Mouse (Mus musculus): ENCODE measurements around the gene Cnn2. TPM values are rescaled to one million over a fixed set of nuclear protein-coding genes. Genes with fewer than 3 reads are reported as not detected.

Gene Cnn2
- polyA plus RNA-seq, 1 experiment, result 72.8 TPM

DNA sequence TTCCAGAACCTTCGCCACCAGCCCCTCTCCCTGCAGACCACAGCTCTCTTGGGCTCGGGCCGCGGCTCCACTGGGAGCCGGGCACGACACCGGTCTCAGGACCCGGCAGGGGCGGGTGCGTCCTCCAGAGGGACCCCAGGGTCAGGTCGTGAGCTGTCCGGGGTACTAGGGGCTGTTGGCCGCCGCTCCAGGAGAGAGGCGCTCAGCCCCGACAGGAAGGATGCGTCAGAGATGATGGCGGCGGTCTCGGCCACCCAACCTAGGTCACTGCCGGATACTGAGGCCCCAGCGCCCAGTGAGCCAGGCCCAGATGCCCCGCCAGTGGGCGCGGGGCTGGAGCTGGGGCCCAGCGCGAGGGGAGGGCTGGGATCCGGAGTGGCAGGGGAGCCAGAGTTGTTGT lies 11.1 kb upstream of the Cnn2 start:
- WGBS, result 94% methylated on average over 27 of the region's 28 CpGs
- Histone ChIP-seq H3K4me1 (ENCODE audit: control insufficient read depth, insufficient read depth, insufficient read length, low read length) (0 out of 2 replicates have a peak, but pooled peaks cover under 1% of the 10 kb centered on the region), H3K36me3 (ENCODE audit: control insufficient read depth, insufficient read depth, low read length) (peaks cover 33% of the 10 kb centered on the region), H3K4me3 (ENCODE audit: low read depth, low read length) (no peak overlapping the region), H3K27ac (ENCODE audit: insufficient read depth, low read depth, low read length) (no peak overlapping the region), H3K27me3 (ENCODE audit: control insufficient read depth, insufficient read depth, low read length) (no peaks in the 10 kb centered on the region)
- TF ChIP-seq POLR2A (IDR thresholded peaks at IDR 0.05; ENCODE audit: low read depth, low read length) (no peak), CTCF (IDR thresholded peaks at IDR 0.05; ENCODE audit: extremely low read depth, insufficient read length, insufficient replicate concordance, low read depth, low read length) (no peak)

DNA sequence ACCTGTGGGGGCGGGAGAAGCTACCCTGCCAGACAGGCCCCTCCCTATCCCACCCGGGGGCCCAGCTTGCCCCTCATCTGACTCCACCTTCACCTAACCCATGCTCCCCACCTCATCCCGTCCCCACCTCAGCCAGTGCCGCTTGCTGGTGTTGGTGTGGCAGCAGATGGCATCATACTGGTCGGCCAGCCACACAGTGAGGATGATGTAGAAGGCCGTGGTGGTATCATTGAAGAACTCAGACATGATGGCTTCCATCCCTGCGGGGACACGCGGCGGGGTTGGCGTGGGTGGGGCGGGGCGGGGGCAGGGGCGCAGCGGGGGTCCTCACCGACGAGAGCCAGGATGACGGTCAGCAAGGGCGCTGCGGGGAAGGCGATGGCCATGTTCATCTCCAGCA lies 10.3 kb upstream of the Cnn2 start:
- H3K4me3 ChIP-seq (ENCODE audit: low read depth, low read length), result no peak overlapping the region
- H3K27ac ChIP-seq (ENCODE audit: insufficient read depth, low read depth, low read length), result no peak overlapping the region
- peaks cover 7% of the 10 kb centered on the region; the same call in 1 of the 2 replicates for H3K4me1 ChIP-seq (ENCODE audit: control insufficient read depth, insufficient read depth, insufficient read length, low read length)
- peaks cover 33% of the 10 kb centered on the region for H3K36me3 ChIP-seq (ENCODE audit: control insufficient read depth, insufficient read depth, low read length)
- 97% methylated on average over 21 of the region's 21 CpGs for WGBS
- H3K27me3 ChIP-seq (ENCODE audit: control insufficient read depth, insufficient read depth, low read length), result no peaks in the 10 kb centered on the region
- no peak for TF ChIP-seq CTCF (IDR thresholded peaks at IDR 0.05; ENCODE audit: extremely low read depth, insufficient read length, insufficient replicate concordance, low read depth, low read length)
- TF ChIP-seq POLR2A (IDR thresholded peaks at IDR 0.05; ENCODE audit: low read depth, low read length), result no peak

DNA sequence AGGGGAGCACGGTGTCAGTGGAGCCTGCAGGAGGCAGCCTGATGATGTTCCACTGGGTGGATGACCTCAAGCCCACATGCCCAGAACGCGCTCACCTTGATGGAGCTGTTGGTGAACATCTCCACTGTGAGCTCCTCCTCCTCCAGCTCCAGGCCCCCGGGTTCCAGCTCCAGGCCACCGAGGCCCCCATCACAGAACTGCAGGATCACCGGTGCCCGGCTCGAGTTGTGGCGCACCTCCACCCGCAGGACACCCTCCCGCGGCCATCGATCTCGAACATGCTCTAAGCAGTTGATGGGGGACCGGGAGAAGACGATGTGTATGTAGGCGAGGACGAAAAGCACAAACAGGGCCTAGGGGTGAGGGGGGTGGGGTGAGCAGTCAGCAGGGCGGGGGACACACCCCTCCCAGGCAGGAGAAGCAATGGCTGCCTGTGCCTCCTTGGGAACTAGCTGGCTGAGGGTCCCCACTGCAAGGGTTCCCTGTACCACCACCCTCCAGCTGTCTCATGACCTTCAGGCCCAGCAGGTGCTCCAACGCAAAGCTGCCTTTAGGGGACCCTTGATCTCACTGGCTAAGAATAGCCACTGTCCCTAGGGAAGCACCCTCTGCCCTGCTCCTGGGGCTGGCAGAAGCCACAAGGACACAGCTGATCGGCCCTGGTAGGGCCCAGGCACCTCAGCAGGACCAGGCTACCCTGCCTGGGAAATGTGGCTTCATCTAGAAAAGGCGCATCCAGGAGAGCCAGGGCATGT lies 8.8 kb upstream of the Cnn2 start:
- Histone ChIP-seq H3K27me3 (ENCODE audit: control insufficient read depth, insufficient read depth, low read length) (no peaks in the 10 kb centered on the region), H3K36me3 (ENCODE audit: control insufficient read depth, insufficient read depth, low read length) (peaks cover 33% of the 10 kb centered on the region), H3K4me1 (ENCODE audit: control insufficient read depth, insufficient read depth, insufficient read length, low read length) (peaks cover 12% of the 10 kb centered on the region), H3K4me3 (ENCODE audit: low read depth, low read length) (no peak overlapping the region), H3K27ac (ENCODE audit: insufficient read depth, low read depth, low read length) (no peak overlapping the region)
- TF ChIP-seq POLR2A (IDR thresholded peaks at IDR 0.05; ENCODE audit: low read depth, low read length) (no peak), CTCF (IDR thresholded peaks at IDR 0.05; ENCODE audit: extremely low read depth, insufficient read length, insufficient replicate concordance, low read depth, low read length) (no peak)
- 91% methylated on average over 22 of the region's 22 CpGs for WGBS

DNA sequence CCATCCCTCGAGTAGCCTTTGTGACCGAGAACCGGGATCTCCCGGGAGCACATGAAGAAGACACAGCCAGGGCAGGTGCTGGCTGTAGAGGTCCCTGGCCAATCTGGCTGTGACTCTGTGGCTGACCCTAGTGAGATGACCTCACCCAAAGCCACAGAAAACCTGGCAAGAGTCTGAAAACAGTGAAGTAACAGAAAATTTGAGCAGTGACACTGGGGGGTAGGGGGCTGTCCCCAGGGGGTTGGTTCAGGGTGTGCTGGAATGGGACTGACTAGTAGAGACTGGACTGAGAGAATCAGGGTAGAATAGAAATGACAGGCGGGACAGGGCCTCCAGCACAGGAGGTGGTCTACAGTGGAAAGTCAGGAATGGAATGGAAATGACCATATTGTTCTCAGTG lies 5.2 kb upstream of the Cnn2 start:
- Histone ChIP-seq H3K36me3 (ENCODE audit: control insufficient read depth, insufficient read depth, low read length) (peaks cover 7% of the 10 kb centered on the region), H3K27me3 (ENCODE audit: control insufficient read depth, insufficient read depth, low read length) (no peaks in the 10 kb centered on the region), H3K4me1 (ENCODE audit: control insufficient read depth, insufficient read depth, insufficient read length, low read length) (peaks cover 27% of the 10 kb centered on the region), H3K4me3 (ENCODE audit: low read depth, low read length) (peak overlapping the region; percentile 91), H3K27ac (ENCODE audit: insufficient read depth, low read depth, low read length) (peak overlapping the region; percentile 63)
- TF ChIP-seq CTCF (IDR thresholded peaks at IDR 0.05; ENCODE audit: extremely low read depth, insufficient read length, insufficient replicate concordance, low read depth, low read length) (no peak), POLR2A (IDR thresholded peaks at IDR 0.05; ENCODE audit: low read depth, low read length) (no peak)
- 48% methylated on average over 5 of the region's 5 CpGs for WGBS

DNA sequence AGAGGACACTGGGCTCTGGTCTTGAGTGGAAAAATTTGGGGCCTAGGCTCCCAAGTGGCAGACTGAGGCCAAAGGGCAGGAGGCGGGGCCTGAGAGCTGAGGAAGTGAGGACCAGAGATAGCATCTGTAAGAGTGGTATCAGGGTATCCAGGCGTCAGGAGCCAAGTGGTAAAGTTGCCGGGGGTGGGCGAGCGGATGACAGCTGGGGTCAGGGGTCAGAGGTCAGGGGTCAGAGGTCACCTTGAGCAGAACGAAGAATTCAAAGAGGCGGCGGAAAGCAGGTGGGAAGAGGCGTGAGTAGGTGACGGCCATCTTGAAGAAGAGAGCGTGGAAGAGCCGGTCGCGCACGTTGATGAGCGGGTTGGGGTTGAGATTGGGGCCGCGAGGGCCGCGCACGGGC lies 4.7 kb upstream of the Cnn2 start:
- peaks cover 2% of the 10 kb centered on the region for H3K36me3 ChIP-seq (ENCODE audit: control insufficient read depth, insufficient read depth, low read length)
- H3K27me3 ChIP-seq (ENCODE audit: control insufficient read depth, insufficient read depth, low read length), result no peaks in the 10 kb centered on the region
- peaks cover 27% of the 10 kb centered on the region for H3K4me1 ChIP-seq (ENCODE audit: control insufficient read depth, insufficient read depth, insufficient read length, low read length)
- H3K4me3 ChIP-seq (ENCODE audit: low read depth, low read length), result peak overlapping the region; percentile 91
- TF ChIP-seq CTCF (IDR thresholded peaks at IDR 0.05; ENCODE audit: extremely low read depth, insufficient read length, insufficient replicate concordance, low read depth, low read length) (0 out of 2 replicates have a peak, but pooled peaks have one; percentile 1), POLR2A (IDR thresholded peaks at IDR 0.05; ENCODE audit: low read depth, low read length) (no peak)
- WGBS, result 2% methylated on average over 21 of the region's 21 CpGs
- peak overlapping the region; percentile 63 for H3K27ac ChIP-seq (ENCODE audit: insufficient read depth, low read depth, low read length)

DNA sequence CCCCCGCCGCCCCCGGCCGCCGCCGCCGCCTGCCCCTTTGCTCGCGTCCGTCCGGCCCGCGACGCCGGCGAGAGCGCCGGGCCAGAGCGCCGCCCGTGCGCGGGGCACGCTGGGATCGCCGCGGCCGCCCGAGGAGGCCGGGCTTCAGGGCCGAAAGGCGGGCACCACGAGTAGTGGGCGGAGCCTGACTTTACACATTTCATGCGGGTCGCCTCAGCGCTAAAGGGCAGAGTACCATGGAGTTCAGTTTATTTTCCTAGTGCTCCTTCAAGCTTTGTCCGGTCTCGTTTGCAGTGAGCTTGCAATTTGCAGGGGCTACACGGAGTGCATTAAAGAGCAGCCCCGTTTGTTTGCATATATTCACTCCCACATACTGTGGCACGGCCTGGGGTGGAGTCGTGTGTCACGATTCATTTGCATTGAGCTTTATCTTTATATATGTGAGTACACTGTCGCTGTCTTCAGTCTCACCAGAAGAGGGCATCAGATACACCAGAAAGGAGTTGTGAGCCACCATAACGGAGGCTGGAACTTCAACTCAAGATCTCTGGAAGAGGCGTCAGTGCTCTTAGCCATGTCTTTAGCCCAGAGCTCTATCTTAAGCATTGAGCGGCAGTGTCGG lies 4.1 kb upstream of the Cnn2 start, which contains the start of gene Tmem259:
TSS of gene Tmem259 (minus strand) at position 136 of the 622 bp plus-strand sequence.
- under 1% methylated on average over 49 of the region's 49 CpGs for WGBS
- TF ChIP-seq CTCF (IDR thresholded peaks at IDR 0.05; ENCODE audit: extremely low read depth, insufficient read length, insufficient replicate concordance, low read depth, low read length) (peak; percentile 51; the same call in 1 of the 2 replicates), POLR2A (IDR thresholded peaks at IDR 0.05; ENCODE audit: low read depth, low read length) (no peak)

DNA sequence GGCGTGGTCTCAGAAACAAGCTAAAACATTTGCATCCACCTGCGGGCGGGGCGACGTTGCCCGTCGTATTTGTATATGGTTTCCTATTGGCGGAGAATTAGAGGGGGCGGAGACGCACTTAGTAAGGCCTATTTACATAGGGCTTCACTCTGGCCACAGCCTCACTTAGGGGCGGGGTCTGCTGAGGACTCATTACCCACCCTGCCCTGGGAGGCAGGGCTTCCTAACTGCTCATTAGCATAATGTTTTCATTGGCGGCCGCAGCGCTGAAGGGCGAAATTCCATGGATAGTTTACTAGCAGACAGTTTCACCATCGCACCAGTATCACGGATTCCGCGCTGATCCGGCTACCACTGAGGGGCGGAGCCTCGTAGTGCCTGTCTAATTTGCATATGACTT lies 3.5 kb upstream of the Cnn2 start:
- Histone ChIP-seq H3K27me3 (ENCODE audit: control insufficient read depth, insufficient read depth, low read length) (no peaks in the 10 kb centered on the region), H3K4me3 (ENCODE audit: low read depth, low read length) (peak overlapping the region; percentile 68), H3K27ac (ENCODE audit: insufficient read depth, low read depth, low read length) (peak overlapping the region; percentile 94), H3K36me3 (ENCODE audit: control insufficient read depth, insufficient read depth, low read length) (no peaks in the 10 kb centered on the region), H3K4me1 (ENCODE audit: control insufficient read depth, insufficient read depth, insufficient read length, low read length) (peaks cover 27% of the 10 kb centered on the region)
- WGBS, result 1% methylated on average over 22 of the region's 22 CpGs
- TF ChIP-seq POLR2A (IDR thresholded peaks at IDR 0.05; ENCODE audit: low read depth, low read length), result no peak; the same call in 1 of the 2 replicates

More for the DNA sequence above, 4.1 kb upstream of the Cnn2 start, which contains the start of gene Tmem259:
- Histone ChIP-seq H3K27me3 (ENCODE audit: control insufficient read depth, insufficient read depth, low read length) (no peaks in the 10 kb centered on the region), H3K27ac (ENCODE audit: insufficient read depth, low read depth, low read length) (peak within 1 kb of the TSS; percentile 94), H3K36me3 (ENCODE audit: control insufficient read depth, insufficient read depth, low read length) (no peaks in the 10 kb centered on the region), H3K4me3 (ENCODE audit: low read depth, low read length) (peak within 1 kb of the TSS; percentile 91), H3K4me1 (ENCODE audit: control insufficient read depth, insufficient read depth, insufficient read length, low read length) (peaks cover 27% of the 10 kb centered on the region)
